Mouse (Mus musculus): ENCODE data around the gene Prkcb.

Gene Prkcb

DNA sequence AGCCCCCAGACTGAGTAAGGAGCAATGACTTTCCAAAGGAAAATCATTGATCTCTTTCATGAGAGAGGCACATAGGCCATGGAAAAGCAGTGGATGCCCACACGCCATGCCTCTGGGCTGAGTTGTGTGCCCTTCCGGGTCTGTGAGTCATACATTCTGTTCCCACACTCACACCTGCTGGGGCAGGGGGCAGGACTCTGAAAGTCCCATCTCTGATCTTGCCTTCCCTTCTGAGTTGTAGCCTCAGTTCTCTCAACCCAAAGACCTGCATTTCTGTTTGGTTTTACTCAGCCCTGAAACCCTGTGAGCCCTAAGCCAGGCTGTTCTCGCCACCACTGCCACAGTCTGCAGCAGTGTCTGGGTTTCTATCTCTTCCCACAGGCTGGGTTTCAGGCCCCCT is 109.1 kb downstream of the Prkcb start:
- DNase-seq (ENCODE audit: low read depth, low spot score) = no peak

DNA sequence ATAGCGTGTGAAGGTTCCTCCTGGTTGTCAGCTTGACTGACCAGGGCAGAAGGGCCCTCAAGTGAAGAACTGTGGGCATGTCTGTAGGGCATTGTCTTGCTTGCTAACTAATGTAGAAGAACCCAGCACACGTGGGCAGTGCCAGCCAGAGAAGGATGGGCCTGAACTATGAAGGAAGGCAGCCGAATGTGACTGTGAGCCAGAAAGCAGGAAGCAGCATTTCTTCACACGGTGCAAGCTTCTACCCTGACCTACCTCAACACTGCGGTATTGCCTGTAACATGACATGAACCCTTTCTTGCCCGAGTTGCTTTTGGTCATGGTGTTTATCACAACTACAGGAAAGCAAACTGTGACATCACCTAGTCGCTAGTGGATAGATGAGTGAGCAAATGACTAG is 113.5 kb downstream of the Prkcb start:
- DNase-seq (ENCODE audit: low read depth, low spot score) = no peak

DNA sequence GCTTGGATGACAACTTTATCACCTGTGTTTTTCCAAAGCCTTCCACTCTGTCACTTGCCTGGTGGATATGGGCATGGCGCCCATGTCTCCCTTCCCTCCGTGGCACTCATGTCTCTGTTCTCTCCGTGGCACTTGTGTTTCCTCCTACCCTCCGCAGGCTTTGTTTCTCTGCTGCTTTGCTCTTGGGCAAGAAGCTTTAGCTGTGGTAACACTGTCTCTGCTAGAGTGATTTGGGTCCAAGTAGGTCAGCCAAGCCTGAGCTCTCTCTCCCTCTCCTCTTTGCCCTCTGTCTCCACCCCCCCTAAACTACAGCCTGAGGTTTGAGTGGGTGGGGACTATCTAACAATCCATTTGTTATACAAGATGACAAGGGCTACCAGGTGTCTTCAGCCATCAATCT is 114.8 kb downstream of the Prkcb start:
- no peak for DNase-seq (ENCODE audit: low read depth, low spot score)

GRCm38 (mm10) chr7:122404571-122405393 is 116.2 kb downstream of the Prkcb start:
- peak; percentile 70 for DNase-seq (ENCODE audit: low read depth, low spot score)

DNA sequence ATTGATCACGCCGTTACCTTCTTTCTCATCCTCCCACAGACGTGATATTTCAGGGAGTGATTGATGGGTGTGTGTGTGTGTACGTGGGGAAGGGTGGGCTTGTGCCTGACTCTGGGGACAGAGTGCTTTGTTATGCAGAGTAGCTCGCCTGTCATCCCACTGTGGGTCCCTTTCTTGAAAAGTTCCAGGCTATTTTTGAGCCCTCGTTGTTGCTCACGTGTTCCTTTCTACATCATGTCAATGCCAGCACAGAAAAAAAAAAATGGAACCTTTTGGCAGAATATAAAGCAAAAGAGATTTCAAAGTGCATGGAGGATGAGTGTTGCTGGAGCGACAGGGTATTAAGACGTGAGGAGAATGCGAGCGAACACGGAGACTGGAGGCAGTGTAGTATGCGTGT is 118.1 kb downstream of the Prkcb start:
- DNase-seq (ENCODE audit: low read depth, low spot score) = no peak

- no peak for DNase-seq (ENCODE audit: low read depth, low spot score)
Measured at GRCm38 (mm10) chr7:122409945-122410344, 121.4 kb downstream of the Prkcb start.

DNA sequence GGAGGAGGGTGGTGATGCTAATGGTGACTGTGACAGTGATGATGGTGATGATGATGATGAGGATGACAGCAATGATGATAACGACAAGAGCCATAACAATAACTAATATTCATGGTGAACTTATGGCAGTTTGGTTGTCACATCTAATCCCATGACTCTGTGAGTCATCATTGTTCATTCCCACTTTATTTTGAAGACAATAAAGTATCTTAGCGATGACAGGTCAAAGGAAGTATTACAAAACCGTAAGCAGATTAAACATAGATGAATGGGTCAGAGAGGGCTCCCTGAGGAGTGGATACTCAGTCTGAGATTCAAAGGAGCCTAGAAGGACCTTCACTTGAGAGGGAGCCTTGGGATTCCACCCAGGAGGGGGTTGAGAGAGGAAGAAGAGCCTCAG is 122.3 kb downstream of the Prkcb start:
- no peak for DNase-seq (ENCODE audit: low read depth, low spot score)

DNA sequence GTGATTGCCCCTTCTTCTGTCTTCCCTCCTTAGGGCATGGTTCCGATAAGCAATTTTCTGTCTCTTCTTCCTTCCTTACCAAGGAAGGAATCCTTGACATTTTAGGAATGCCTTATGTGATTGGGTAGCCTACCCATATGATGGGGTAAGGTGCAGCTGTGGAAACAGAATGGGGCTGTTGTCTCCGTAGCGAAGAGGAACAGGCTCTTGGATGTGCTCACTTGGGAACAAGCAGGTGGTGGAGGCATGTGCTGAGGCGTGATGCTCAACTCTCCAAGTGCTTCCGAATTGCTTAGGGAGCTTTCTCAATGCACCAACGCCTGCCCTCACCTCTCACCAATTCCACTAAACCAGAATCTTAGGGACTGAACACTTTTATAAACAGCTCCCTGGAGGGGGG is 124.7 kb downstream of the Prkcb start:
- DNase-seq (ENCODE audit: low read depth, low spot score) = no peak

- DNase-seq (ENCODE audit: low read depth, low spot score) = no peak
Measured at GRCm38 (mm10) chr7:122414146-122414545, 125.6 kb downstream of the Prkcb start.

DNA sequence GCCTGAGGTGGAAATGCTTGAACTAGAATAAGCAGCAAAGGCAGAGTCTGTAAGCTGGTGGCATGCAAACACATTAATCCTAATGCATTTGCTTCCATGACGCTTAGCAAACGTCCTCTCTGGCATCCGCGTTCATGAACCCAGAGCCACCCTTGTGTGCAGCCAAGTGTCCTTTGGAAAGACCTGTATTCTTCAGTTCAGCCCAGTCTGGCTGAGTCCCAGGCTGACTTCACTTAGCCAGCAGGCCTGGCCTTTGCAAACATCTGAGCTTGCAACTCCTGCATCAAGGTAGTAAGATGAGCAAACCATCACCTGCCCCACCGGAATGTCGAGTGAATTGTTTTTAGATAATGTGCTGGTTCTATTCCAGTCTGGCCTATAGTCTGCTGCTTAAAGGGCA is 126.1 kb downstream of the Prkcb start:
- DNase-seq (ENCODE audit: low read depth, low spot score) = no peak

- no peak for DNase-seq (ENCODE audit: low read depth, low spot score)
Measured at GRCm38 (mm10) chr7:122415387-122415786, 126.8 kb downstream of the Prkcb start.

DNA sequence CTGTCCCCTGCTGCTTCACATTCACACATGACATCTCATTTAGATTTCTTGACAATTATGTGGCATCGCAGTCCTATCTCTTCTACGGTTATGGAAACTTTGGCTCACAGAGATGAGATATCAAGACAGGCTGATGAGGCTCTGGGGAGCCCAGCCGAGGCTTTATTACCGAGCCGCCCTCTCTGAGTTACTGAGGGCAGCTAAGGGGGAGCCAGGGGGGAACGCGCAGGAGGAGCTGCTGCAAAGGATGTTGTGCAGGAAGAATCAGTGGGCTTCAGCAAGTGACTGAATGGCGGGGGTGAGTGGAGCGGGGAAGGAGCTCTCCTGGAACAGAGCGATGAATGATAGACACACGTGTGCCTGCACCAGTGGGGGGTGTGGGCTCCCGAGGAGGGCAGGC is 127.4 kb downstream of the Prkcb start:
- DNase-seq (ENCODE audit: low read depth, low spot score) = no peak

GRCm38 (mm10) chr7:122418551-122418950 is 130.0 kb downstream of the Prkcb start:
- DNase-seq (ENCODE audit: low read depth, low spot score) = no peak

GRCm38 (mm10) chr7:122423816-122424215 is 135.3 kb downstream of the Prkcb start:
- no peak for DNase-seq (ENCODE audit: low read depth, low spot score)

DNA sequence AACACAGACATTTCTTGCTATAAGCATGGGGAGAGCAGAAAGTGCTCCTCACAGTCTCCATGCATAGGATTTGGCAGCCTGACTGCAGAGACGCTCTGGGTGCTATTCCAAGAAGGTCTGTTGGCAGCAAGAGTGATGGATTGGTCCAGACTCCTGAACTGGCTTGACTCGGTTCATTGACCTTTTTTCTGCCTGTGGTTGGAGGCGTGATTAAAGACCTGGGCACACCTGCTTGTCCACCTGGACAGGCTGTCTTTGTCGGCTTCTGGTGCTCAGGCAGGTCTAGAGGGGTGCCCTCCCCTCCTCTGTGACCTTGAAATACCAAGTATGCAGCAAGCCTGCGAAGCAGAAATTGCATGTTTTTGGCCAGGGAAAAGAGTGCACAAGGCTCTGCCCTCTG is 140.6 kb downstream of the Prkcb start:
- DNase-seq (ENCODE audit: low read depth, low spot score) = no peak

DNA sequence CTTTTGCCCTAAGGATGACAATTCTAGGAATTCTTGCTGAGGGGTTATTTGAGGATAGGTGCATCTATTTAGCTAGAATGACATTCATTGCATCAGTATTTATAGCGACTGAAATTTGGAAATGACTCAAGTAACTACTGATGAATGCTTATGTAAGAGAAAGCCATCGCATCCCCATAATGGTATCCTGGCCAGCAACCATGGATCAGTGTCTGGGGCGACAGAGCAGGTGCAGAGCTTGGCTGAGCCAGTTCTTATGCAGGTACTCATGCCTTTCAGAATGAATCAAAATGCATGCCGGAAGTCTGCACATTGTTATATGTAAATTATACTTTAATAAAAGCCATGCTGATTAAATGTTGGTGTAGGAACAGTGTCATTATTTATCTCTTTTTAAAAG is 143.8 kb downstream of the Prkcb start:
- DNase-seq (ENCODE audit: low read depth, low spot score) = no peak

- no peak for DNase-seq (ENCODE audit: low read depth, low spot score)
Measured at GRCm38 (mm10) chr7:122433377-122433776, 144.8 kb downstream of the Prkcb start.

DNA sequence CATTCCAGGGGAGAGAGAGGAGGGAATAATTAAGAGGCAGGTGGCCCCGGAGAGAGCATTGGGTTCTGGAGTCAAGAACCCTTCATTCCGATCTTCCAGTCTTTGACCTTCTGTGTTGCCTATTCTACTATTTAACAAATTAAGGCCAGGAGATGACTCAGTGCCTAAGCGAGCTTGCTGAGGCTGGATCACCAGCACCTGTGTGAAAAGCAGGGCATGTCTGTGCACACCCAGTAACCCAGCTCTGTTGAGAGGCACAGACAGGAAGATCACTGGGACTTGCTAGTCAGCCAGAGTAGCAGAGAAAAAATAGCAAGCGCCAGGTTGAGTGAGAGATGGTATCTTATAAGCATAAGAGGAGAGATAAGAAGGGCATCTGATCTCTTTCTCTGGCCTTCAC is 146.4 kb downstream of the Prkcb start:
- DNase-seq (ENCODE audit: low read depth, low spot score) = no peak

GRCm38 (mm10) chr7:122435561-122435960 is 147.0 kb downstream of the Prkcb start:
- DNase-seq (ENCODE audit: low read depth, low spot score) = no peak

DNA sequence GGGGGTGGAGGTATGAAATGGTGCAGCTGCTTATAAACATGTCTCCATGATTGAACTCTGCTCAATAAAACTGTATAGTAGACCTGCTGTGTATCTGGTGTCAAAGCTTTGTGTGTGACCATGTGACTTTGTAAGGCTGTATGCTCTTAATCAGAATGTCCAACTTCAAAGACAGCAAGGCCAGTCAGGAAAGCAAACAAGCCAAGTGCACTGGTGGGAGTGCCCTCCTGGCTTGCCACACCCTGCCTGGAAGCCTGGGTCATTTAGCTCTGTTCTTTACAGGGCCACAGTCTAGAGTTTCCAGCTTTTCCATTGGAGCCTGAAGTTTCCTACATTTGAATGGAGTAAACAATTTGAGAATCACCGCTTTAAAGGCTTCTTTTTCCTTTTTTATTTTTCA is 148.8 kb downstream of the Prkcb start:
- DNase-seq (ENCODE audit: low read depth, low spot score) = no peak

DNA sequence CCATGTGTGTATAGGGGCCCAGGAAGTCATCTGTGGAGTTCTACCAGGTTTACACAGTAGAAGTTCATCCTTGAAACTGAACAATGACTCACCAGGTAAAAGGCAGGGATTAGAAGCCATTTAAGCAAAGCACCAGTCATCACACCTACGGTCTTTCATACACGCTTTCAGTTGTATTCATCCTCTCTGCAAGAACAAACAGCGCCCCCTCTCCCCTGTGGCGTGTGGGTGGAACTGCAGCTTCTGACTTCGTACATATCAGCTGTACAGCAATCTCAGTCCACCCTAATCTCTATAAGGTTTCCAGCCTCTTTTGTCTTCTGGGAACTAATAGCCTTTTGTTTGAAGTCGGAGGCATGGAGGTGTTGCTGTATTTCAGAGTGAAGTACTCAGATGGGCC is 156.5 kb downstream of the Prkcb start:
- peak; percentile 73 for DNase-seq (ENCODE audit: low read depth, low spot score)

- DNase-seq (ENCODE audit: low read depth, low spot score) = no peak
Measured at GRCm38 (mm10) chr7:122452671-122453070, 164.1 kb downstream of the Prkcb start.

- DNase-seq (ENCODE audit: low read depth, low spot score) = peak; percentile 81
Measured at GRCm38 (mm10) chr7:122459203-122459965, 170.8 kb downstream of the Prkcb start.

All from ES-CJ7 (cell line).